Mouse (Mus musculus) cerebellum, adult 18-20 months (tissue): ENCODE data around the gene Ppfibp2.
A peak's percentile ranks its signal among the peaks of the same experiment; 100 is the strongest.

Source experiments
- DNase-seq, 2 experiments: peaks; one replicate each; pipeline ENCODE4 v3.0.0; 2021

Ppfibp2 gene

DNA sequence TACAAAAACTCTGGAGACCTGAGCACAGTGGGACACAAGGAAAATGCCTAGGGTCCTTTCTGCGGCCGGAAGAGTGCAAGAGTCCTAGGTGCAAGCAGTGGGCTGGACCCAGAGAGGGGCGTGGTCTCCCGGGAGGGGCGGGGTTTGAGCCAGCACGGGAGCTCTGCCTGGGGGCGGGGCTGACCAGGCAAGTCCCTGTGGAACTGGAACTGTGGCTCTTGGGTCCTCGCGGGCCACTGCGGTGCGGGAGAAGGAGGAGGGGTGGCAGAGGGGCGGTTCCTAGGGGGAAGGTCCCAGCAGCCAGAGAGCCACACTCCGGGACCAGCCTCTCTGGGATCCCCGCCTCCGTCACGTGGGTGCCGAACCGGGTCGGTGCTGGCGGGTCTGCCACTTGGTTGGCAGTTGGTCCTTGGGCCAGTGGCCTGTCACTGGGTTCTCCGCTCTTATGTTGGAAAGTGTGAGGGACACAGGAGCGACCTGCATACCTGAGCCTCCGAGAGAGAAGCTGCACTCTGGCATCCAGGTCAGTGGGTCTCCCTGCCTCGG lies at the start of gene Ppfibp2:
Gene Ppfibp2 (plus strand): TSS at position 351 of the 546 bp plus-strand sequence.
- DNase-seq: peak; percentile 75 to 77

DNA sequence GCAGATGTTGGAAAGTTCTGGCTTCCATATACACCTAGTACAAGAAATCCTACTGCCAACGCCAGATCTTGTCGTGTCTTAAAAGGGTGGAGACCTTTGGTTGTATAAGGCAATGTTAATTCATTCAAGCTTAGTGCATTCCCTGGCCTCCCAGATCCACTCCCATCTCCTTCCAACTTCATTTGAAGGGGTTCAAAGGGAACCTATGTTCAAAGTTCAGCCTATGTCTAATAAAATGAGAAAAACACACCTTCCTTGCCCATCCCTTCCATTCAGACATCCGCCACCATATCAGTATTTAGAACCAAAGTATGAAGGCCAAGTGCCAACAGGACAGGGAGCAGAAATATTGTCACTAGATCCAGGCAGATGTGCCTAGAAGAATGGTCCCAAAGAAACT lies 47.1 kb upstream of the Ppfibp2 start:
- DNase-seq: no peak

DNA sequence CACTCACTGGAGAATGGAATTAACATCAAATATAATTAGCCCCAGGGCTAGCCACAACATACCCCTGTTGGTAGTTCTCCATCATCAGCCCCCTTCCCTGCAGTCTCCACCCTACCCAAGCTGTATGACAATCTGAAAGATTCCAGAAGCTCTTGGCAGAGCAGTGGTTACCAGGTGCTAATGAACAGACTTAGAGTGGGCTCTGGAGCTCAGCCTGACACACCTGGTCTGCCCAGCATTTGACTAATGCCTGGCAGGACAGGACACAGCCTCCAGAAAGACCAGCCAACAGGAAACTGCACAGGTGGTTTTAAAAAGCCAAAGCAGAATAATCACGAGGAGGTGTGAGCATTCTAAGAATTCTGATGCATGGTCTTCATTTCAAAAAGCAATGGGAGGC lies 41.5 kb upstream of the Ppfibp2 start:
- DNase-seq: no peak

DNA sequence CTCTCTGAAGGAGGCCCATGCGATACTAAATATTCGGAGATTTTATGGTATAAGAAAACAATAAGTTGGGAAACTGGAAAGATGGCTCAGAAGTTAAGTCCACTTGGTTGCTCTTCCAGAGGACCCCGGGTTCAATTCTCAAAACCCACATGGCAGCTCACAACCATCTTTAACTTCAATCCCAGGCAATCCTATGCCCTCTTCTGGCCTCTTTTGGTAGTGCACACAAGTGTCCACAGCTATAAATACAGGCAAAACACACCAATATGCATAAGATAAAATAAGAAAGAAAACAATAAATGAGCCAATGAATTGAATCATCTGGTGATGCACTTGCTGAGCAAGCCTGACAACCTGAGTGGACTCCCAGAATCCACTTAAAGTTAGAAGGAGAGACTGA lies 39.1 kb upstream of the Ppfibp2 start:
- peak; percentile 39 to 57 for DNase-seq

DNA sequence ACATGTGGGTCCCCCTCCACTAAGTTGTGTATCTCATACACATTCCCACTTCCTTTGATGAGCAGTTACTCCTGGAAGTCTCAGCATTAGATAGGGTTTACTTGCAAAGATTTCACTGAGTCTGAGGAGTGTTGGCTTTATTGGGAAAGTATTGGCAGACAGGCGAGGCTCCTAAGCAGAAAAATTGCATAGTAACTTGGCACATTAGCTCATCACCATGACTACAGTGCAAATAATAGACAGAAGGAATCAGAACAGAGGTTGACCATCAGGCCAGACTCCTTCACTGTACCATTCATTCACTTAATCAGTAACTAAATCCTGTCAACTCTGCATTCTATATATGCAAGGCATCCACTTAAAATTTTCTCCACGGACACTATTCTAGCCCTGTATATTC lies 34.3 kb upstream of the Ppfibp2 start:
- no peak for DNase-seq

DNA sequence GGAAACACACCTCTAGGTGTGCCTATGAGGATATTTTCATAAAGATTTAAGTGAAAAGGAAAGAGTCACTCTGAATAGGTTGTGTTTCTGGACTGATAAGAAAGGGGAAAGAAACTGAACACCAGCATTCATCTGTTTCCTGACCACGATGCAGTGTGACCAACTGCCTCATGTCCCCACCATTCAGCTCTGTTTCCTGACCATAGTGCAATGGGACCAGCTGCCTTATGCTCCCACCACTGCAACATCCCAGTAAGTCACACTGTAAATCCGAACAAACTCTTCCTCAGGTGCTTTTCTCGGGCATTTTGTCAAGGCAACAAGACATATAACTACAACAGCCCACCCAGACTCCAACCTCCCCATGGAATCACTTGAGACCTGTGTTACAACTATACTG lies 33.4 kb upstream of the Ppfibp2 start:
- DNase-seq: no peak

DNA sequence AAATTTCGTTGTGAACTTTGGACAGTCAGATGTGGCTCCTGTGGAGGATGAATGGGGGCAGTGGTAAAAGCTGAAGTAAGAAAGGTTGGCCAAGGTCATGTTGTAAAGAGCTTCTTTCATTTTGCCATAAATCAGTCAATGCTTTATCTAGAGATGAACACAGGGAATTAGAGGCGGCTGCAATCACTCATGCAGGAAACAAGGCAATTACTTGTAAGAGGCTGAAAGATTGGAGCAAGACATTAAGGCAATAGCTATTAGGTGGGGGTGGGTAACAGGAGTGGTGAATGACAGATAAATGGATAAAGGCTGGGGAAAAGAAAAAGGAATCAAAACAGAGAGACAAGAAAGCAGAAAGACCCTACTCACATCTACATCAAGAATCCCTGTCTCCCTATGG lies 31.3 kb upstream of the Ppfibp2 start:
- no peak for DNase-seq

DNA sequence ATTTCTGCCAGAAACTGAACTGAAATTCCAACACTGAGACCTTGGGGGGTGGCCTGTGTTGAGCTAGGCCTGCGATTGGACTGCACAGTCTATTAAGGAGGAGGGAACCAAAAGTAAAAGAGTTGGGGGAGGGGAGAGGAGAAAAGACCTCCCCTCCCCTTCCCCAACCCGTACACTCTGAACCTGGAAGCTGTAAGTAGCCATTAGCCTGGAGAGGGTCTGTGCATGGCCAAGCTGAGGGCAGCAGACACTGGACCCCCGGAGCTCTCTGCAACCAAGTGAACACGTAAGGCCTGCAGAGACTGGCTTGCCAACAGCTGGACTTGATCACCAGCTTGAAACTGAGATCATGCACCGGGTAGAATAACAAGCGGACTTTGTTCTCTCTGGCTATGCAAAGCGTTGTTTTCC lies 27.7 kb upstream of the Ppfibp2 start, which contains the start of gene Olfml1:
Gene Olfml1 (plus strand): TSS at position 186 of the 411 bp plus-strand sequence.
- DNase-seq: no peak

DNA sequence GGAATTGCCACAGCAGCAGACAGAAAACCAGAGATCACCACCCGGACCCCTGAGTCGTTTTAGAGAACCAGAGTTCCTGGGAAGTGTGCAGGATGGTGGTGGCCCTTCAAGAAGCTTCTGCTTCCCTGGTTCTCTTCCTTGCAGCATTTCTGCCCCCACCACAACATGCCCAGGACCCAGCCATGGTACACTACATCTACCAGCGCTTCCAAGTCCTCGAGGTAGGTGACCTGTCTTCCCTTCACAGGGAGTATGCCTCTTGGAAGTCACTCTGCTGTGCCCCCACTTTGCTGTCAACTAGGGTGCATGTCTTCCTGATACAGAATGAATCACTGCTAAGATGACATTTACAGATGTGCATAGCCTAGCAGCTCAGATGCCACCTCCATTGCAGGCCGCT lies 27.3 kb upstream of the Ppfibp2 start:
- no peak for DNase-seq

DNA sequence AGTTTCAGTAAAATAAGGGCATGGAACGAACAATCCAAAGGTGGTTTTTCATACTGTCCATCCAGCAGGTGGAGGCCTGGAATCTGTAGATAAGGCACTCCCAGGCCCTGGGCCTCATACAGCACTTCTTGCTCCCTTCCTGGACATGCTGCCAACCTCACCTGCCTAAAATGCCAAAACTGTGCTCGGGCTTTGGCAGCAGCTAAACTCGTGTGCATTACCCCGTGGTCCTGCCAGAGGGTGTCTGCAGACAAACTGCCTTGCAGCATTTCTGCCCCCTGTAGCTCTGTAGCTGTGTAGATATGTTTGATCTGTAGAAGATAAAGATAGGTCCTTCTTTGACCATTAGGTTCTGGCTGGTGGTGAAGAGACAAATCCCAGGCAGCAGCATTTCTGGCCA lies 26.0 kb upstream of the Ppfibp2 start:
- peak in 1 of 2 experiments; percentile 22 for DNase-seq

DNA sequence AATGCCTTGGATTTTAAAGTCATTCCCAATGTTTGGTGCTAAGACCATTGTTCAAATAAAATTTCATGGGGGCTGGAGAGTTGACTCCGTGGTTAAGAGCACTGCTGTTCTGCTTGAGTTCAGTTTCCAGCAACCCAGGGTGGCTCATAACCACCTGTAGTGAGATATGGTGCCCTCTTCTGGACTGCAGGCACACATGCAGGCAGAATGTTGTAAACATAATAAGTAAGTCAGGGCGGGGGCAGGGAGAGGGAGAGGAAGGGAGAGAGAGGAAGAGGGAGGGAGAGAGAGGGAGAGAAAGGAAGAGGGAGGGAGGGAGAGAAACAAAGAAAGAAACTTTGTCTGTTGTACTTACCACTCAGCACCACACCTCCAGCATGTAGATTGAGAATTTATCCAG lies 21.2 kb upstream of the Ppfibp2 start:
- DNase-seq: no peak

DNA sequence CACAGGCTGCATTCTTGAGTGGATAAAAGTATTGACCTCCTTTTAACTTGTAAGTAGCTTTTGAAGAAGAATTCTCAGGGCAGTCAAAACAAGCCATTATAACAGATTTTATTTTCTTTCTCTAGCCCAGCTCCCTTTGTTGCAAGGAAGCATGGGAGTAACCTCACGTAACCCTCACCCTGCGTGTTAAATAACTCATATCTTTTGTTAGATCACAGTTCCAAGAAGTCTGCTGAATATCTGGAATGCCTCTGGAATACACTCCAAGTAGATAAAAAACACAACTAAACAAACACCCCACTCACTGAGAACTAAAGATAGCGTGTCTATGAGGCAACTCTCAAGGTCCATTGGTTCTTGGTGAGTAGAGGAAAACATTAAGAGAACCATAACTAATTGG lies 20.7 kb upstream of the Ppfibp2 start:
- DNase-seq: no peak

DNA sequence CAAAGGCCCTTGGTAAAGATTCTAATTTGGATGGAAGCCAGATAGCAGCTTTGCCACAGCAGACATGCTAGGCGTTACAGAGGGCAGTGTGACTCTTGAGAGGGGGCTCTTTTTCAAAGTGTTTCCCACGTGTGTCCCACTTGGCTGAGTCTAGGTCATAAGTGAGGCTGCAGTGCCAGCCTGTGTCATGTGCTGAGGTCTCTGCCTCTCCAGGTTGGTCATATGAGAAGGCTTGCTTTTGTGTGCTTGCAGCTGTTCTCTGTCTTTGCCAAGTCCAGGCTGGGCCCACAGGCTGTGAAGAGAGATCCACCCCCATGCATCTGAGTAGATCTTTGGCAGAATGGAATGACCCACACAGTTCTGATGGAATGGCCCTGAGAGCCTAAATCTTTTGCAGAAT lies 2.4 kb upstream of the Ppfibp2 start:
- DNase-seq: peak in 1 of 2 experiments; percentile 9

DNA sequence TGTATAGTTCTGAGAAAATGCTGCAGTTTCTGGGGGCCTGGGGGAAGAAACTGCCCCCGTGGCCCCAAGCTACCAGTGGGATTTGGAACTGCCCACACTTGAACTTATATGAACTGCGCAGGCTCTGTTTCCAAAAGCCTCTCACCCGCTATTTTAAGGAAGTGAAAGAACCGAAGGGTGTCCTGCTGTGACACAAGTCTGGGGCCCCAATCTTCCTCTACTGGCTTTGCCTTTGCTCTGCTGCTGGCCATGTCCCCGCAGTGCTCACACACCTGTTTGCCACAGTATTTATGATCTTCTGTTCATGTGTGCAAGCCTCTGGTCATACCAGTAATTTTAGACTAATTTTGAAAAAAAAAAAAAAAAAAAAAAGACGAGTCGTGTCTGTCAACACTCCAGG lies 1.1 kb upstream of the Ppfibp2 start:
- no peak for DNase-seq

DNA sequence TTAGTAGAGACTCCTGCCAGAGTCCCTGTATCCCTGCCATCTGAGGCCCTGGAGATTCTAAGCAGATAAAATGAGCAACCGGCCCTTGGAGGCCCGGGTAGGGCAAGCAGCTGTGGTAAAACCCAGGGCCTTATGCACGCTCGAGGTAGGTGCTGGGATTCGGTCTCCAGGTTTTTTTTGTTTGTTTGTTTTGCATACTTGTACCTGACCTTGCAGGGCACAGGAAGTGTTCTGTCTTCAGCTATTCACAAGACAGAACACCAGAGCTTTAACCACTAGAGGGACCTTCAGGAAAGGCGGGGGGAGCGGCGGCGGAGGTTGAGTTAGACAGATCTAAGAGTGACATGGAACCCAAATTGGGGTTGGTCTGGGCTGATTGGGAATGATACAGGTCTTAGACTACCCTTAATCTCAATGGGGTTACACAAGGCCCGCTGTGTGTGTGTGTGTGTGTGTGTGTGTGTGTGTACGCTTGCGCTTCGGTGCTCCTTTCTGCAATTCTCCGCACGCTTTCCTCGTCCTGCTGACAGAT lies 616 bp upstream of the Ppfibp2 start:
- DNase-seq: peak; percentile 32 to 38

DNA sequence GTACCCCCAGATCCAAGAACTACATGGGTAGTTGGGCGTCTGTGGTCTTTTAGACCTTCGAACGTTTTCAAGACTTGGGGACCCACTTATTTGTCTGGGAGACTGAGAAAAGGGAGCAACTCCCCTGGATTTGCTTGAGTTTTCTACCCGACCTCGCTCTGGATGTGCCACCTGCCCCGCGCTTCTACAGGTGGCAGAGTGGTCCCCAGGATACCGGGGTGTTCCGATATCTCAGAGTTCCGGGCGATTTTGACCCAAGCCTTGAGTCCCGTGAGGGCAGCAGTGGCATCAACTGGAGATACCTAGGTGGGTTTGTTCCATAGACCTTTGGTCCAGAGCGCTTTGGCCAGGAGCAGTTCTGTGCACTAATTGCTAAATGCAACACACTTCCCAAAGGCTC lies 419 bp downstream of the Ppfibp2 start:
- no peak for DNase-seq

DNA sequence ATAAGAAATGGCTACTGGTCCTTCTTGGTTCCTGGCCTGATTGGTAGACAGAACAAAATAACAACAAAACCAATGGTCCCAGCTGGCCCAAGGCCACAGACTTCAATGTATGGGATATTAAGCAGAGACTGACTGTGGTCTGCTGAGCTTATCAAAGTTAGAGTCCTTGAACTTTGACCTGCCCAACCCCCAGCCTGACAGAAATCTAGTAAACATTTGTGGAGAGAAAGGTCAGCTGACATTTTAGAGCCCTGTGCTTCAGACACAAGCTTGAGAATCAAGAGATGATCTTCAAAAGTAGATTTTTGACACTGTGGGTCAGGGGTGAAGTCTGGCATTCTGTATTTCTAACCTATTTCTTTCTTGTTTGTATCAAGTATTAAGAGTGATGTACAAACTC lies 1.7 kb downstream of the Ppfibp2 start:
- no peak for DNase-seq

DNA sequence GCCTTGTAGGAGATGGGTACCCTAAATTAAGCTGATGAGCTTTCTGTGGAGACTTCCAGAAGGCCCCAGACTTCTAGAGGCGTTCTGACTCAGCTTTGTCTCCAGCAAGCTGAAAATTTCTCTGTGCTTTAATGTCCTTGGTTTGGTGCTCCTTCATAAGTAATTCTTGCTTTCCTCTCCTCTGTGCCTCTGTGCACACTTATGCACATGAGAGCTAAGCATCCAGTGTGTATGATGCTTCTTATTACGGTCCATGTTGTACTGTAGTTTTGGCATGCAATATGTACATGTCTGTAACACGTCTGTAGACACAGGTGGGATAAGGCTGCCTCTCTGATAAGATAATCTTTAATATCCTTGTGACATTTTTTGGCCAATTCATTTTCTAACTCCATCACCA lies 2.9 kb downstream of the Ppfibp2 start:
- no peak for DNase-seq

DNA sequence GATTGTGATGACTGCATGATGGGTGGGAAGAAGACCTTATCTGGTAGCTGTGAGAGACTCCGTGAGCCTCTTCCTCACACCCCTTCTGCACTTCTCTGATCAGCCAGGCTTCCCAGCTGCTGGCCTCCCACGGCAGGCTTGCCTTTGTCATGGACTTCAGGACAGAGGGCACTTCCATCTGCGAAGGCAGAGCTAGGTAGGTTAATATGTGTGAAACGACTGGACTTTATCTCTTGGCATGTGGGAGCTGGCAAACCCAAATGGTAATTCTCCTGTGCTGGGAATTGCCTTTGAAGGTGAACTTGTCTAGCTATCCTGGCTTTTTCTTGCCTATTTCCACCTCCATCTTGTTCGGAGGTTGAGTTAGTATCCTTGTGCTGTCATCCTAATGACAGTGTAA lies 5.6 kb downstream of the Ppfibp2 start:
- no peak for DNase-seq

DNA sequence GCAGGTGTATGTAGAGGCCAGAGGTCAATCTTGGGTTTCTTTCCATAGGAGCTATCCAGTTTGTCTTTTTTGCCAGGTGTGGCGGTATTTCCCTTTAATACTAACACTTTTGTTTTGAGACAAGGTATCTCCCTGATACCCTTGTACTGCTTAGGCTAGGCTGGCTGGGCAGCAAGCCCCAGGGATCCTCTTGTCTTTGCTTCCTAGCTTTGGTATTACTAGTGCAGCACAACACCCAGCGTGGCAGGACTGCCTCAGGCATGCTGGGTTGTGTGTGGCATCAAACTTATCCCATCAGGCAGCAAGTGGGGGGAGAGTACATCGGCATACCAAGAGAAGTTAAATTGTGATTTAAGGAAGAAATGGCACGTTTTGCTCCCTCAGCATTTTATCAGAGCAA lies 7.5 kb downstream of the Ppfibp2 start:
- DNase-seq: no peak

DNA sequence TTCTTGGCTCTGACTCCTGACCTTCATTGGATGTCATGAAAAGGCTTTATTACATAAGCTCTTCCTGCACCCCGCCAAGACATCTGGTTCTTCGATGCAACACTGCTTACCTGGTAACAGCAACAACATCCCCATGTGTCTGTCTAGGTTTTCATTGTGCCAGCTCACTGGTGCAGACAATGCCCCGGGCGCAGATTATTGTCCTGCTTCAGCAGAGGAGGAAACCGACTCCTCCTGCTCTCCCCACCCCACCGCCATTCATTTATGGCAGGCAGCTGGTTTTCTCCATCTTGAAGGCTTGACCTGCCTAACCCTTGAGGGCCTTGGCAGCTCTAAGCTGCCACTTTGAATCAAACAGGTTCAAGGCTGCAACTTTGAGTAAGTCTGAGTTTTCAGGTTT lies 7.9 kb downstream of the Ppfibp2 start:
- no peak for DNase-seq

DNA sequence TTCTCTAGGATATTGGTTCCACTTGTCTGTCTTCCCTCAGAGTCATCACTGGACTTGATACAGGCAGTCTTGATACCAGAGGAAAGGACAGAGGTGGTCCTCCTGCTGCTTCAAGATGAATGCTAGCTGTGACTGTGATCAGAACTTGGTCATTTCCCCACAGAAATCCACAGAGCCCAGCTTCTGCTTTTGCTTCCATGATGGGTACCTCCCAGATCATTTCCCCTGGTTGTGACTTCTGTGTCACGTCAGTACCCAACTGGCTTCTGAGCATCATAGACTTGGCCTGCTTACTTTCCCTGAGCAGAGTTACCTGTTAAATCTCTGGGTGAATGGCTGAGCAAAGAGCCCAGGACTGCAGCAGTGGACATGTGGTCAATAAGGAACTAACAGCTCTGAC lies 12.8 kb downstream of the Ppfibp2 start:
- no peak for DNase-seq

DNA sequence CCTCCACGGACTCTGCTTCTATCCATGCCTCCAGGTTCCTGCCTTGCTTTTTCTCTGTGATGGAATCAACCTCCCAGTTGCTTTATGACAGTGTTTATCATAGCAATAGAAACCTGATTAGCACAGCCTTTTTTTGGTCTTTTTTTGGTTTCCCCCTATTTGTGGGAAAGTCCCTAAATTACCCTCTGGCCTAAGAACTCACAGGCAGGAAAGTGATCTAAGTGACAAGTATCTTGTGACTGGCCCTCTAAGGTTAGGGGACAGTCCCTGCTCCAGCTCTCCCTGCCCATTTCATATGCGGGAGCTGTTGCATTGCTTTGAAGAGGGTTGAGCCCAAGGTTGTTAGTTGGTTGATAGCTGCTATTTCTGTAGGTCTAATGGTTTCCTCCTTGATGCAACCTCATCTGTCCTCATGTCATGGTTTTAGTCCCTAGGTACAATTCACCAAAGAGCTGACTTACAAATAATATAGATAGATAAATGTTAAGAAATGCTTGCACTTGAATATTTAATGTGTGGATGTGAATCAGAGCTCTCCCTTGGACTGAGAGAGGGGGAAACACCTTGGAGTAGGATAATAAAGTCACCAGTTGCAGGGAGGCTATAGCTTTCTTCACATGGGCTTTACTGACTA lies 14.7 kb downstream of the Ppfibp2 start:
- DNase-seq: no peak

DNA sequence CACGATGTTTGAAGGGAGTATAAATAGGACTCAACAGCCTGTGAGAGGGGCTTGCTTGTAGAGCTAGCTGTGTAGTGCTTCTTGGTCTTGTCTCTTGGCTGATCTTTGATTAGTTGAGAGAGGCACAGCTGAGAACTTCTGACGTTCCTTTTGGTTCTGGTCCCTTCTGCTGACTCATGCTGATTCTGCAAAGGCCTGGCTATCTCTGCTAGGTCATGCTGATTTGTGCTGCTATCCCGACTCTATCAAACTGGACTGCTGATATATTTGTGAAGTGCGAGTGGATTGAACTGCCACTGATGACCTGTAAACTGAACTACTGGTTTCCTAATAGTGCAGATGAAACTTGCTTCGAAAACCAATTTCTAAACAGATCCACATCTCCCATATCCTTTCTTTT lies 15.9 kb downstream of the Ppfibp2 start:
- no peak for DNase-seq
